Mouse (Mus musculus): ENCODE results near the gene Slc43a1. TPM values are rescaled to one million over a fixed set of nuclear protein-coding genes. Genes with fewer than 3 reads are reported as not detected.
"Not testable (repeated sequence)": the region's sequence is repeated elsewhere in the genome, so short reads cannot be mapped to it uniquely, and the experiment has no call there.

The Slc43a1 gene
- total and polyA plus RNA-seq, 2 experiments: 10.0 to 12.1 TPM

- H3K36me3 ChIP-seq (ENCODE audit: control insufficient read depth, insufficient read depth, low read length): peaks cover 7% of the 10 kb centered on the region; the same call in 1 of the 2 replicates
- WGBS: under 1% methylated on average over 21 of the region's 21 CpGs
- peak within 1 kb of the TSS; percentile 62 for H3K9ac ChIP-seq (ENCODE audit: low read depth, low read length)
- no peaks in the 10 kb centered on the region for H3K27me3 ChIP-seq (ENCODE audit: control insufficient read depth, insufficient read depth, low read length)
- 0 out of 2 replicates have a peak, but pooled peaks have one; percentile 31 for TF ChIP-seq POLR2A (IDR thresholded peaks at IDR 0.05; ENCODE audit: extremely low read depth, insufficient read depth, low read length)
- TF ChIP-seq CTCF (IDR thresholded peaks at IDR 0.05; ENCODE audit: low read depth, low read length): no peak
- H3K4me3 ChIP-seq (ENCODE audit: insufficient read depth, low read depth, low read length): peak within 1 kb of the TSS; percentile 57
- H3K4me1 ChIP-seq (ENCODE audit: control insufficient read depth, insufficient read depth, low read length): peaks cover 16% of the 10 kb centered on the region
- H3K79me2 ChIP-seq (ENCODE audit: control insufficient read depth, insufficient read depth, low read length): peaks cover 9% of the 10 kb centered on the region; the same call in 1 of the 2 replicates
- peak; percentile 79 for DNase-seq (ENCODE audit: extremely low read depth, low read depth, low spot score)
- peak within 1 kb of the TSS; percentile 81 for H3K27ac ChIP-seq (replicated peaks; ENCODE audit: insufficient read depth, low read depth, low read length)
Measured at GRCm38 (mm10) chr2:84798493-84798921, 40.1 kb upstream of the Slc43a1 start, which contains the start of gene Ube2l6. Gene Ube2l6, plus strand, starts transcription at chr2:84798828.

- H3K79me2 ChIP-seq (ENCODE audit: control insufficient read depth, insufficient read depth, low read length): peaks cover 9% of the 10 kb centered on the region; the same call in 1 of the 2 replicates
- peak; percentile 42; the same call in 1 of the 2 replicates for TF ChIP-seq CTCF (IDR thresholded peaks at IDR 0.05; ENCODE audit: low read depth, low read length)
- TF ChIP-seq POLR2A (IDR thresholded peaks at IDR 0.05; ENCODE audit: extremely low read depth, insufficient read depth, low read length): no peak
- H3K9ac ChIP-seq (ENCODE audit: low read depth, low read length): peak overlapping the region; percentile 62
- peak overlapping the region; percentile 81 for H3K27ac ChIP-seq (replicated peaks; ENCODE audit: insufficient read depth, low read depth, low read length)
- H3K4me3 ChIP-seq (ENCODE audit: insufficient read depth, low read depth, low read length): peak overlapping the region; percentile 57
- peak; percentile 88 for DNase-seq (ENCODE audit: extremely low read depth, low read depth, low spot score)
- WGBS: under 1% methylated on average over 16 of the region's 16 CpGs
- peaks cover 16% of the 10 kb centered on the region for H3K4me1 ChIP-seq (ENCODE audit: control insufficient read depth, insufficient read depth, low read length)
- H3K36me3 ChIP-seq (ENCODE audit: control insufficient read depth, insufficient read depth, low read length): peaks cover 12% of the 10 kb centered on the region; the same call in 1 of the 2 replicates
- no peaks in the 10 kb centered on the region for H3K27me3 ChIP-seq (ENCODE audit: control insufficient read depth, insufficient read depth, low read length)
Measured at GRCm38 (mm10) chr2:84799041-84799561, 39.5 kb upstream of the Slc43a1 start.

GRCm38 (mm10) chr2:84800304-84800703, 38.3 kb upstream of the Slc43a1 start:
- TF ChIP-seq POLR2A (IDR thresholded peaks at IDR 0.05; ENCODE audit: extremely low read depth, insufficient read depth, low read length) (no peak), CTCF (IDR thresholded peaks at IDR 0.05; ENCODE audit: low read depth, low read length) (no peak)
- Histone ChIP-seq H3K4me3 (ENCODE audit: insufficient read depth, low read depth, low read length) (peak overlapping the region; percentile 27; the same call in 1 of the 2 replicates), H3K9ac (ENCODE audit: low read depth, low read length) (peak overlapping the region; percentile 22; the same call in 1 of the 2 replicates), H3K4me1 (ENCODE audit: control insufficient read depth, insufficient read depth, low read length) (peaks cover 16% of the 10 kb centered on the region), H3K27ac (replicated peaks; ENCODE audit: insufficient read depth, low read depth, low read length) (peak overlapping the region; percentile 55), H3K79me2 (ENCODE audit: control insufficient read depth, insufficient read depth, low read length) (peaks cover 9% of the 10 kb centered on the region; the same call in 1 of the 2 replicates), H3K27me3 (ENCODE audit: control insufficient read depth, insufficient read depth, low read length) (no peaks in the 10 kb centered on the region), H3K36me3 (ENCODE audit: control insufficient read depth, insufficient read depth, low read length) (peaks cover 17% of the 10 kb centered on the region)
- WGBS: 25% methylated on average over 4 of the region's 4 CpGs
- DNase-seq (ENCODE audit: extremely low read depth, low read depth, low spot score): peak; percentile 93

- not testable (repeated sequence) for H3K79me2 ChIP-seq (ENCODE audit: control insufficient read depth, insufficient read depth, low read length); H3K9ac ChIP-seq (ENCODE audit: low read depth, low read length); H3K27me3 ChIP-seq (ENCODE audit: control insufficient read depth, insufficient read depth, low read length); H3K4me3 ChIP-seq (ENCODE audit: insufficient read depth, low read depth, low read length)
- DNase-seq (ENCODE audit: extremely low read depth, low read depth, low spot score): peak; percentile 90
- 24% methylated on average over 5 of the region's 5 CpGs for WGBS
- peaks cover 23% of the 10 kb centered on the region for H3K36me3 ChIP-seq (ENCODE audit: control insufficient read depth, insufficient read depth, low read length)
- peak overlapping the region; percentile 90 for H3K27ac ChIP-seq (replicated peaks; ENCODE audit: insufficient read depth, low read depth, low read length)
- H3K4me1 ChIP-seq (ENCODE audit: control insufficient read depth, insufficient read depth, low read length): peaks cover 14% of the 10 kb centered on the region
Measured at GRCm38 (mm10) chr2:84801223-84801622, 37.4 kb upstream of the Slc43a1 start.

- Histone ChIP-seq H3K27ac (replicated peaks; ENCODE audit: insufficient read depth, low read depth, low read length) (no peak overlapping the region), H3K4me3 (ENCODE audit: insufficient read depth, low read depth, low read length) (no peak overlapping the region), H3K79me2 (ENCODE audit: control insufficient read depth, insufficient read depth, low read length) (peaks cover 9% of the 10 kb centered on the region; the same call in 1 of the 2 replicates), H3K4me1 (ENCODE audit: control insufficient read depth, insufficient read depth, low read length) (peaks cover 7% of the 10 kb centered on the region), H3K27me3 (ENCODE audit: control insufficient read depth, insufficient read depth, low read length) (no peaks in the 10 kb centered on the region), H3K36me3 (ENCODE audit: control insufficient read depth, insufficient read depth, low read length) (peaks cover 31% of the 10 kb centered on the region), H3K9ac (ENCODE audit: low read depth, low read length) (no peak overlapping the region)
- DNase-seq (ENCODE audit: extremely low read depth, low read depth, low spot score): no peak
- TF ChIP-seq POLR2A (IDR thresholded peaks at IDR 0.05; ENCODE audit: extremely low read depth, insufficient read depth, low read length): no peak
- TF ChIP-seq CTCF (IDR thresholded peaks at IDR 0.05; ENCODE audit: low read depth, low read length): no peak
- WGBS: 95% methylated on average over 7 of the region's 7 CpGs
Measured at GRCm38 (mm10) chr2:84803963-84804362, 34.7 kb upstream of the Slc43a1 start.

GRCm38 (mm10) chr2:84806546-84806945, 32.1 kb upstream of the Slc43a1 start:
- Histone ChIP-seq H3K79me2 (ENCODE audit: control insufficient read depth, insufficient read depth, low read length) (peaks cover 9% of the 10 kb centered on the region; the same call in 1 of the 2 replicates), H3K36me3 (ENCODE audit: control insufficient read depth, insufficient read depth, low read length) (peaks cover 31% of the 10 kb centered on the region), H3K4me1 (ENCODE audit: control insufficient read depth, insufficient read depth, low read length) (peaks cover 9% of the 10 kb centered on the region), H3K4me3 (ENCODE audit: insufficient read depth, low read depth, low read length) (no peak overlapping the region), H3K9ac (ENCODE audit: low read depth, low read length) (no peak overlapping the region), H3K27me3 (ENCODE audit: control insufficient read depth, insufficient read depth, low read length) (no peaks in the 10 kb centered on the region), H3K27ac (replicated peaks; ENCODE audit: insufficient read depth, low read depth, low read length) (no peak overlapping the region)
- no peak for DNase-seq (ENCODE audit: extremely low read depth, low read depth, low spot score)
- 76% methylated on average over 5 of the region's 5 CpGs for WGBS
- TF ChIP-seq CTCF (IDR thresholded peaks at IDR 0.05; ENCODE audit: low read depth, low read length): no peak
- no peak for TF ChIP-seq POLR2A (IDR thresholded peaks at IDR 0.05; ENCODE audit: extremely low read depth, insufficient read depth, low read length)
